Mouse (Mus musculus) A20 (cell line): Measurements from ENCODE around the gene Ghdc.
A peak's percentile ranks its signal among the peaks of the same experiment; 100 is the strongest.

ENCODE experiments used
- DNase-seq: peaks from one replicate; pipeline ENCODE4 v3.0.0-alpha.2; 2011; ENCODE audit warnings: low read depth, low spot score

The Ghdc gene

GRCm38 (mm10) chr11:100782568-100782967 is 11.8 kb upstream of the Ghdc start:
- no peak for DNase-seq

- DNase-seq: no peak
Measured at GRCm38 (mm10) chr11:100781763-100782475, 11.2 kb upstream of the Ghdc start.

- no peak for DNase-seq
Measured at GRCm38 (mm10) chr11:100780247-100780646, 9.5 kb upstream of the Ghdc start.

- no peak for DNase-seq
Measured at GRCm38 (mm10) chr11:100778069-100778468, 7.3 kb upstream of the Ghdc start.

- DNase-seq: no peak
Measured at GRCm38 (mm10) chr11:100775921-100776320, 5.2 kb upstream of the Ghdc start.

GRCm38 (mm10) chr11:100774261-100774660 is 3.5 kb upstream of the Ghdc start:
- DNase-seq: no peak

GRCm38 (mm10) chr11:100769980-100770379 is 777 bp downstream of the Ghdc start:
- DNase-seq: peak; percentile 35

GRCm38 (mm10) chr11:100767871-100768270 is 2.9 kb downstream of the Ghdc start:
- DNase-seq: no peak

- no peak for DNase-seq
Measured at GRCm38 (mm10) chr11:100766726-100767125, 4.0 kb downstream of the Ghdc start.

- no peak for DNase-seq
Measured at GRCm38 (mm10) chr11:100762831-100763230, 7.9 kb downstream of the Ghdc start, which contains the start of gene Hcrt. Gene Hcrt, minus strand, starts transcription at chr11:100762931.

- DNase-seq: peak; percentile 80
Measured at GRCm38 (mm10) chr11:100761547-100762045, 9.2 kb downstream of the Ghdc start.

GRCm38 (mm10) chr11:100759611-100760233 is 11.0 kb downstream of the Ghdc start, which contains the start of gene Kcnh4:
Gene Kcnh4, minus strand, starts transcription at chr11:100759942.
- DNase-seq: peak; percentile 87

GRCm38 (mm10) chr11:100758707-100759610 is 11.8 kb downstream of the Ghdc start:
- DNase-seq: peak; percentile 21

- DNase-seq: no peak
Measured at GRCm38 (mm10) chr11:100757566-100757965, 13.2 kb downstream of the Ghdc start.

GRCm38 (mm10) chr11:100756476-100756875 is 14.3 kb downstream of the Ghdc start:
- no peak for DNase-seq

- no peak for DNase-seq
Measured at GRCm38 (mm10) chr11:100754693-100755057, 16.1 kb downstream of the Ghdc start.

- DNase-seq: no peak
Measured at GRCm38 (mm10) chr11:100754021-100754692, 16.6 kb downstream of the Ghdc start.

GRCm38 (mm10) chr11:100752294-100752693 is 18.5 kb downstream of the Ghdc start:
- DNase-seq: no peak

- DNase-seq: no peak
Measured at GRCm38 (mm10) chr11:100750127-100750526, 20.6 kb downstream of the Ghdc start.

GRCm38 (mm10) chr11:100749469-100749868 is 21.3 kb downstream of the Ghdc start:
- DNase-seq: no peak

- DNase-seq: no peak
Measured at GRCm38 (mm10) chr11:100748620-100749019, 22.1 kb downstream of the Ghdc start.
